Mouse (Mus musculus) ES-E14 (cell line): ENCODE measurements around the gene Rnf220. TPM values are rescaled to one million over a fixed set of nuclear protein-coding genes. Genes with fewer than 3 reads are reported as not detected.
A peak's percentile ranks its signal among the peaks of the same experiment; 100 is the strongest.

Experiments used
- DNase-seq: peaks from one replicate; pipeline ENCODE4 v3.0.0-alpha.2; 2013; ENCODE audit warnings: low read depth, low spot score
- H3K27ac ChIP-seq: 2 replicates; pipeline ENCODE4 v1.5.1; 2012; ENCODE audit warnings: low read depth, mild to moderate bottlenecking, low read length, moderate library complexity, mixed read lengths; ENCODE audit not compliant: poor library complexity, insufficient read depth, severe bottlenecking
- H3K36me3 ChIP-seq: 2 replicates; pipeline ENCODE4 v1.6.1; 2012; ENCODE audit warnings: mild to moderate bottlenecking, low read length, moderate library complexity, mixed read lengths; ENCODE audit not compliant: control insufficient read depth, poor library complexity, insufficient read depth, severe bottlenecking
- H3K4me1 ChIP-seq, 2 experiments: fragments of 150-350 bp in 1 of 2; sonication (generic) in 1 of 2; 2 replicates each; pipeline ENCODE4 v1.6.1; 2012; ENCODE audit warnings: low read length in 2 of 2, mild to moderate bottlenecking in 1 of 2, mixed read lengths in 1 of 2; ENCODE audit not compliant: control insufficient read depth in 2 of 2, insufficient read depth in 2 of 2, poor library complexity in 1 of 2
- H3K4me3 ChIP-seq, 2 experiments: fragments of 150-350 bp in 1 of 2; sonication (generic) in 1 of 2; 2 replicates each; pipeline ENCODE4 v1.5.1; 2012; ENCODE audit warnings: low read length in 2 of 2, low read depth in 1 of 2, mild to moderate bottlenecking in 1 of 2, mixed read lengths in 1 of 2; ENCODE audit not compliant: insufficient read depth in 1 of 2, poor library complexity in 1 of 2, severe bottlenecking in 1 of 2
- H3K9ac ChIP-seq: 2 replicates; pipeline ENCODE4 v1.6.1; 2012; ENCODE audit warnings: low read depth, mild to moderate bottlenecking, low read length, mixed read lengths; ENCODE audit not compliant: poor library complexity, insufficient read depth, severe bottlenecking
- H3K9me3 ChIP-seq: fragments of 150-350 bp; sonication (generic); 2 replicates; pipeline ENCODE4 v1.6.1; 2012; ENCODE audit warnings: low read depth, mild to moderate bottlenecking, low read length; ENCODE audit not compliant: control insufficient read depth, insufficient read depth
- CHD2 ChIP-seq: IDR thresholded peaks from 2 replicates; pipeline ENCODE4 v1.6.1; 2014; ENCODE audit warnings: mild to moderate bottlenecking, low read depth, low read length, inconsistent platforms
- HCFC1 ChIP-seq: IDR thresholded peaks from 2 replicates; pipeline ENCODE4 v1.6.1; 2012; ENCODE audit warnings: low read length, inconsistent platforms, borderline replicate concordance; ENCODE audit not compliant: insufficient read depth
- MAFK ChIP-seq: IDR thresholded peaks from 2 replicates; pipeline ENCODE4 v1.6.1; 2014; ENCODE audit warnings: mild to moderate bottlenecking, low read depth, low read length, inconsistent platforms; ENCODE audit not compliant: insufficient read depth
- ZC3H11A ChIP-seq: IDR thresholded peaks from 2 replicates; pipeline ENCODE4 v1.6.1; 2012; ENCODE audit warnings: low read depth, mild to moderate bottlenecking, inconsistent platforms, low read length, borderline replicate concordance
- ZNF384 ChIP-seq: IDR thresholded peaks from 2 replicates; pipeline ENCODE4 v1.6.1; 2012; ENCODE audit warnings: low read depth, low read length, inconsistent platforms
- in situ Hi-C, 2 experiments: fragments of 600-800 bp; cut with MboI; formaldehyde crosslinking; loops; one replicate each; pipeline ENCODE4 v1.15.1; 2025; ENCODE audit warnings: low sequenced_read_pairs in 2 of 2, inconsistent platforms in 1 of 2; ENCODE audit not compliant: unreplicated experiment in 2 of 2
- total RNA-seq: library from RNA; depleted of rRNA; stranded (reverse); fragments of 300-350 nt; gene quantifications from 2 replicates; pipeline ENCODE4 v1.2.3, GENCODE M21; 2012

Gene Rnf220
- total RNA-seq, 1 experiment = 130 TPM

- TF ChIP-seq ZC3H11A = no peak
- no peak for TF ChIP-seq CHD2
- no peak for TF ChIP-seq HCFC1
- TF ChIP-seq MAFK = no peak
- TF ChIP-seq ZNF384 = no peak
- H3K4me1 ChIP-seq = peaks cover 2 to 22% of the 10 kb centered on the region in 2 experiments; a peak in 3 of 4 replicates
- no peaks in the 10 kb centered on the region for H3K9me3 ChIP-seq
Measured at GRCm38 (mm10) chr4:117476777-117477176, 20.1 kb downstream of the Rnf220 start.

GRCm38 (mm10) chr4:117476355-117476754 is 20.5 kb downstream of the Rnf220 start:
- Histone ChIP-seq H3K4me3 (no peak overlapping the region), H3K9me3 (no peaks in the 10 kb centered on the region), H3K27ac (no peak overlapping the region), H3K4me1 (peaks cover 2 to 20% of the 10 kb centered on the region in 2 experiments; a peak in 3 of 4 replicates), H3K9ac (no peak overlapping the region), H3K36me3 (no peaks in the 10 kb centered on the region; the same call in 1 of the 2 replicates)
- no peak for DNase-seq
- in situ Hi-C loops = no loop called here
- no peak for TF ChIP-seq MAFK
- no peak for TF ChIP-seq CHD2
- TF ChIP-seq ZC3H11A = no peak
- TF ChIP-seq ZNF384 = no peak
- TF ChIP-seq HCFC1 = no peak

More at GRCm38 (mm10) chr4:117476777-117477176, 20.1 kb downstream of the Rnf220 start:
- no peak for DNase-seq
- Histone ChIP-seq H3K9ac (no peak overlapping the region), H3K27ac (no peak overlapping the region), H3K4me3 (no peak overlapping the region), H3K36me3 (no peaks in the 10 kb centered on the region; the same call in 1 of the 2 replicates)
- in situ Hi-C loops = no loop called here

- H3K4me1 ChIP-seq = peaks cover 2 to 9% of the 10 kb centered on the region in 2 experiments; a peak in 3 of 4 replicates
- no peaks in the 10 kb centered on the region; the same call in 1 of the 2 replicates for H3K36me3 ChIP-seq
- in situ Hi-C loops = no loop called here
- no peak overlapping the region for H3K27ac ChIP-seq
- no peak overlapping the region; a peak in 1 of 4 replicates for H3K4me3 ChIP-seq
- H3K9me3 ChIP-seq = no peaks in the 10 kb centered on the region
- DNase-seq = peak; percentile 40
- H3K9ac ChIP-seq = no peak overlapping the region
- TF ChIP-seq ZC3H11A = no peak
- TF ChIP-seq MAFK = no peak
- TF ChIP-seq CHD2 = no peak
- no peak for TF ChIP-seq HCFC1
- no peak for TF ChIP-seq ZNF384
Measured at GRCm38 (mm10) chr4:117473985-117474354, 22.9 kb downstream of the Rnf220 start.

GRCm38 (mm10) chr4:117473291-117473984 is 23.4 kb downstream of the Rnf220 start:
- Histone ChIP-seq H3K27ac (no peak overlapping the region), H3K9ac (no peak overlapping the region), H3K9me3 (no peaks in the 10 kb centered on the region), H3K4me1 (peaks cover 2 to 9% of the 10 kb centered on the region in 2 experiments; a peak in 3 of 4 replicates), H3K4me3 (no peak overlapping the region; a peak in 1 of 4 replicates), H3K36me3 (no peaks in the 10 kb centered on the region; the same call in 1 of the 2 replicates)
- in situ Hi-C loops = no loop called here
- TF ChIP-seq CHD2 = no peak
- TF ChIP-seq HCFC1 = no peak
- TF ChIP-seq MAFK = no peak
- TF ChIP-seq ZC3H11A = no peak
- no peak for TF ChIP-seq ZNF384
- no peak for DNase-seq
